Mouse (Mus musculus) liver, embryonic 14.5 days (tissue): ENCODE results near the gene Dlx6. TPM values are rescaled to one million over a fixed set of nuclear protein-coding genes. Genes with fewer than 3 reads are reported as not detected.

Source experiments
- ATAC-seq: fragments of 200-750 bp; cut with Nextera tagmentation; 2 replicates; pipeline ENCODE4 v1.8.0; 2017; ENCODE audit warnings: moderate number of reproducible peaks, mild to moderate bottlenecking, moderate library complexity; ENCODE audit not compliant: insufficient read depth
- DNase-seq, 3 experiments: peaks; one replicate each; pipeline ENCODE4 v3.0.0-alpha.2; 2012 to 2013; ENCODE audit warnings: low read depth in 3 of 3, low spot score in 3 of 3
- H3K27ac ChIP-seq: fragments of 300-500 bp; sonication (generic); 2 replicates; pipeline ENCODE4 v1.5.1; 2014; ENCODE audit warnings: moderate library complexity, mild to moderate bottlenecking, control low read depth, inconsistent platforms
- H3K27me3 ChIP-seq: fragments of 300-500 bp; sonication (generic); 2 replicates; pipeline ENCODE4 v1.6.1; 2014; ENCODE audit warnings: mild to moderate bottlenecking, low read length, moderate library complexity; ENCODE audit not compliant: control insufficient read depth, insufficient read depth
- H3K36me3 ChIP-seq: fragments of 300-500 bp; sonication (generic); replicated peaks from 2 replicates; pipeline ENCODE4 v1.6.1; 2014; ENCODE audit warnings: low read depth; ENCODE audit not compliant: control insufficient read depth, insufficient read depth
- H3K4me1 ChIP-seq, 2 experiments: fragments of 200-500 bp in 1 of 2; fragments of 300-500 bp in 1 of 2; sonication (generic) in 1 of 2; replicated peaks; 2 replicates each; pipeline ENCODE4 v1.6.1; 2012 to 2014; ENCODE audit warnings: antibody characterized with exemption in 1 of 2, inconsistent platforms in 1 of 2, low read length in 1 of 2; ENCODE audit not compliant: control insufficient read depth in 2 of 2, insufficient read depth in 2 of 2
- H3K4me2 ChIP-seq: fragments of 300-500 bp; sonication (generic); 2 replicates; pipeline ENCODE4 v1.6.1; 2014; ENCODE audit warnings: low read depth, mild to moderate bottlenecking, control low read depth, moderate library complexity
- H3K4me3 ChIP-seq, 2 experiments: fragments of 200-500 bp in 1 of 2; fragments of 300-500 bp in 1 of 2; sonication (generic) in 1 of 2; 2 replicates each; pipeline ENCODE4 v1.5.1; 2012 to 2014; ENCODE audit warnings: low read depth in 2 of 2, low read length in 2 of 2, mild to moderate bottlenecking in 2 of 2, control low read depth in 1 of 2, inconsistent platforms in 1 of 2, moderate library complexity in 1 of 2; ENCODE audit not compliant: insufficient read depth in 1 of 2
- H3K9ac ChIP-seq: fragments of 300-500 bp; sonication (generic); replicated peaks from 2 replicates; pipeline ENCODE4 v1.6.1; 2014; ENCODE audit warnings: mild to moderate bottlenecking, control low read depth, moderate library complexity
- H3K9me3 ChIP-seq: fragments of 300-500 bp; sonication (generic); 2 replicates; pipeline ENCODE4 v1.6.1; 2016; ENCODE audit warnings: low read length, mixed read lengths; ENCODE audit not compliant: control insufficient read depth
- CTCF ChIP-seq: IDR thresholded peaks from 2 replicates; pipeline ENCODE4 v1.5.1; 2016; ENCODE audit warnings: antibody characterized with exemption, low read depth, control low read depth
- EP300 ChIP-seq: IDR thresholded peaks from 2 replicates; pipeline ENCODE4 v1.6.1; 2016; ENCODE audit warnings: antibody characterized with exemption, low read depth
- WGBS: fragments of 180-500 bp; shearing (Covaris S2); extraction: QIAGEN DNeasy Blood & Tissue Kit; methylation state at CpG from one replicate; pipeline ENCODE4 v1.1.7; 2014; ENCODE audit not compliant: insufficient replicate concordance; 5-methylcytosine and 5-hydroxymethylcytosine counted together
- polyA plus RNA-seq, 2 experiments: library from polyadenylated mRNA; depleted of rRNA in 1 of 2; stranded (reverse) in 1 of 2; unstranded in 1 of 2; fragments of >200 nt; fragmentation: Nextera tagmentation in 1 of 2; extraction: Ambion mirVana in 1 of 2; gene quantifications; 2 replicates each; pipeline versions ENCODE4 v1.2.1 to v1.2.3; 2012 to 2014

The Dlx6 gene
- polyA plus RNA-seq, 2 experiments, result not detected

DNA sequence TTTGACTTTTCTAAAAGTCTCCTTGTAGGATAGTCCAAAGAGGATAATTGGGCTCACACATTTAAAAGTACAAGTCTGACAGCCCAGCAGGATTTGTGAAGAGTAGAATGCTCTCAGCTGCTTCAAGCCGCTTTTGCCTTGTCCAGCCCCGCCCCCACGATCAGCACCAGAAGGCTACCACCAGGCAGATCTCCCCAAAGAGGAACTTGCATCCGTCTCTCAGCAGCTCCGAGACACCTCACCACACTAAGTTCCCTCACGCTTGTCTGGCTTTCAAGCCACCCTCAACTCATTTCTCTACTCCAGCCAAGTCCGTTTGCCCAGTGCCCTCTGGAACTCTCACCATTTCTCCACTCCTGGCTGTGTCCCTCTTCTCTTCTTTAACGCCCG, 52.4 kb downstream of the Dlx6 start:
- TF ChIP-seq CTCF (no peak), EP300 (no peak)
- 26% methylated on average over 9 of the region's 9 CpGs for WGBS
- no peaks in the 10 kb centered on the region for H3K36me3 ChIP-seq
- peak in 1 of 3 experiments; percentile 0 for DNase-seq
- H3K9me3 ChIP-seq, result no peaks in the 10 kb centered on the region
- H3K9ac ChIP-seq, result no peak overlapping the region
- no peak for ATAC-seq
- H3K4me3 ChIP-seq, result no peak overlapping the region
- no peaks in the 10 kb centered on the region for H3K27me3 ChIP-seq
- no peak overlapping the region for H3K27ac ChIP-seq
- H3K4me1 ChIP-seq, result no peaks in the 10 kb centered on the region
- H3K4me2 ChIP-seq, result no peak overlapping the region

DNA sequence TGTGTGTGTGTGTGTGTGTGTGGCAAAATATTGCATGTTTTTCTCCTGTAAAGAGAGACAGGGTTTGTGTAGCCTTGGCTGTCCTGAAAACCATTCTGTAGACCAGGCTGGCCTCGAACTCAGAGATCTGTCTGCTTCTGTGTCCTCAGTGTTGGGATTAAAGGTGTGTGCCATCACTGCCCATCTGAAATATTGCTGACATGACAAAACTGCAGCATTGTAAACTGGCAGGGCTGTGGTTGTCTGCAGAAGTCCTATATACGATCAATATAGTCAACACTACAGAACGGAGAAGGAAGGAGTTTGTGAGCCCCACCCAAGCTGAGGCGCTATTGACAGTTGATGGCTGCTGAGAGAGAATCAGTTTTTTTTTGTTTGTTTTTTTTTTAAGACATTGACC, 54.2 kb downstream of the Dlx6 start:
- H3K4me3 ChIP-seq, result no peak overlapping the region
- no peaks in the 10 kb centered on the region for H3K36me3 ChIP-seq
- TF ChIP-seq EP300, result no peak
- TF ChIP-seq CTCF, result no peak
- DNase-seq, result no peak
- no peak overlapping the region for H3K4me2 ChIP-seq
- WGBS, result 65% methylated on average over 4 of the region's 4 CpGs
- H3K9me3 ChIP-seq, result no peaks in the 10 kb centered on the region
- H3K27ac ChIP-seq, result no peak overlapping the region
- H3K27me3 ChIP-seq, result no peaks in the 10 kb centered on the region
- H3K9ac ChIP-seq, result no peak overlapping the region
- no peak for ATAC-seq
- no peaks in the 10 kb centered on the region for H3K4me1 ChIP-seq

Other genes starting within 250 kb of the Dlx6 start
- 0.03 TPM in 1 of 2 replicates, not detected in the other for gene Dlx5, start 18.8 kb downstream of the Dlx6 start, polyA plus RNA-seq (2012; rRNA removed)
- not detected in 2 replicates for gene Dlx5, start 18.8 kb downstream of the Dlx6 start, polyA plus RNA-seq (2014; fragmentation: Nextera tagmentation; extraction: Ambion mirVana)
- gene Sdhaf3, start 92.7 kb downstream of the Dlx6 start, polyA plus RNA-seq (2012; rRNA removed), result 0.47 and 0.85 TPM in 2 replicates
- gene Sdhaf3, start 92.7 kb downstream of the Dlx6 start, polyA plus RNA-seq (2014; fragmentation: Nextera tagmentation; extraction: Ambion mirVana), result 2.1 and 2.4 TPM in 2 replicates